Mouse (Mus musculus): Measurements from ENCODE around the gene Galnt11. TPM values are rescaled to one million over a fixed set of nuclear protein-coding genes. Genes with fewer than 3 reads are reported as not detected.

The Galnt11 gene
- 0.38 and 1.2 TPM in 2 replicates for polyA plus RNA-seq (2012; ENCODE audit: low replicate concordance)

GRCm38 (mm10) chr5:25221604-25222003, at the start of gene Galnt11:
Gene Galnt11, plus strand, starts transcription at chr5:25221904.

GRCm38 (mm10) chr5:25181004-25181531, 40.6 kb upstream of the Galnt11 start, which contains the start of gene Galntl5:
Gene Galntl5, plus strand, starts transcription at chr5:25181460.

GRCm38 (mm10) chr5:25222752-25223702, 1.3 kb downstream of the Galnt11 start, which contains the start of gene E130116L18Rik:
Gene E130116L18Rik, minus strand, starts transcription at chr5:25223153.

Other genes with a start within 250 kb of the Galnt11 start
- gene Prkag2, start 121.3 kb upstream of the Galnt11 start, polyA plus RNA-seq (2012; ENCODE audit: low replicate concordance), result 2.1 and 2.8 TPM in 2 replicates
- gene Galntl5, start 40.4 kb upstream of the Galnt11 start, polyA plus RNA-seq (2012; ENCODE audit: low replicate concordance), result not detected in 2 replicates
- not detected in 2 replicates for gene E130116L18Rik, start 1.2 kb downstream of the Galnt11 start, polyA plus RNA-seq (2012; ENCODE audit: low replicate concordance)